Mouse (Mus musculus) right cerebral cortex, postnatal 25 days (tissue): ENCODE results near the gene Pgghg.

Experiments used
- DNase-seq: peaks from one replicate; pipeline ENCODE4 v3.0.0; 2022

Pgghg gene

GRCm38 (mm10) chr7:140991117-140991689, 50.0 kb downstream of the Pgghg start:
- DNase-seq = no peak
